Mouse (Mus musculus) hematopoietic stem cell, adult 5-6 weeks (primary cell): ENCODE results near the gene Etv5. TPM values are rescaled to one million over a fixed set of nuclear protein-coding genes. Genes with fewer than 3 reads are reported as not detected.
"Not testable (repeated sequence)": the region's sequence is repeated elsewhere in the genome, so short reads cannot be mapped to it uniquely, and the experiment has no call there.

Experiments used
- ATAC-seq, 2 experiments: fragments of 125-278 bp in 1 of 2; replicated peaks in 1 of 2; 2 replicates each; pipeline ENCODE4 v1.8.0; 2016 to 2017; ENCODE audit warnings: inconsistent platforms in 2 of 2, mild to moderate bottlenecking in 2 of 2, moderate number of reproducible peaks in 2 of 2, low read depth in 1 of 2, moderate TSS enrichment in 1 of 2; ENCODE audit not compliant: low FRiP score in 2 of 2, poor library complexity in 2 of 2, severe bottlenecking in 2 of 2, insufficient read depth in 1 of 2, low TSS enrichment in 1 of 2
- total RNA-seq: library from RNA; stranded (forward); fragments of 172-1452, 232-1000 nt; gene quantifications from 2 replicates; pipeline ENCODE4 v1.2.3, GENCODE M21; 2017

Etv5 gene
- total RNA-seq, 1 experiment from 2014 or later = 9.9 TPM

DNA sequence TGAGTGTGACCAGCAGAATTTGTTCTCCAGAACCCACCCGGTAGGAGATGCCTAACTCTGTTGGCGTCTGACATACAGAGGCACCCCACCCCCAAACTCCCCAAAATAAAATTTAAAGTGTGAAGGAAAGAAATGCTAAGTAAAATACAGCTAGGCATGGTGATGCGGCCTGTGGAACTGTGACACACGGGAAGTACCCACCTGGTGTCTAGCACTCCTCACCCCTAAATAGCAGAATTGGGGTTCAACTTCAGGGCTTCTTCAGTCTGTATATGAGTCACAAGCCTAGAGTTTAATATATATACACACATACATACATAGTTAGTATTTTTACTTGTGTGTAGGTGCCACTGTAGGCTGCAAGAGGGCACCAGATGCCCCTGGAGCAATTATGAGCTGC is 32.8 kb downstream of the Etv5 start:
- no peak for ATAC-seq

DNA sequence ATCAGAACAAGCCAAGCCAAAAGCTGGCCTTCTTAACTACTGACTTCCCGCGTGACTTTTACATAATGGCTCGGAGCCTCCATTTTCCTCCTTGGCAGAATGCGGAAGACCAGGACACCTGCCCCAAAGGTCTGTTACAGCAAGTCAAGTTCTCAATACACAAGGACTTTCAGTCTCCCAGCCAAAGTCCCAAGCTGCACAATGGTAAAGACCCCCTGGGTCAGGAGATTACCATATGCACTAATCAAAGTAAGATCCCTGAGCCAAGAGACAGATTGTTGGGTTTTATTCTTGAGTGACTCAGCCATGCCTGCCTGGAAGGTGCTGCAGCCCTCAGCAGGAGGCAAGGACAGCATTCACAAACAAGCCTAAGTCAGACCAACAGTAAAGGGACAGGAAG is 33.5 kb downstream of the Etv5 start:
- no peak for ATAC-seq

DNA sequence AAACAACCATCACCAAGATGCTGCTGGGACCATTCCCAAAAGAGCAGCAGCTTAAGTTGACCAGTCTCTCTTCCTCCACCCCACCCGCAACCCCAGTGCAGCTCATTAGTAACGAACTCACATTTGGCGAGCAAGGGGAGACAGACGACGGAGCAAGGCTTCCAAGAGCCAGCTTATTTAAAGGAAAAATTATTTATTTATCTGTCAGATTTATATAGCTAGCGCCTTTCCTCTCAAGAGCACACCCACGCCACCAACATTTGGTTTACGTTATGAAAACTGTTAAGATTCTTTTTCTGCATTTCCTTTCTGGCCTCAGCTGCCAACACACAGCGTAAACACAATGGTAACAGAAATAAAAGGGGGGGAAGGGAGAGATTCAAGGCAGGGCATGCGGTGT is 34.0 kb downstream of the Etv5 start:
- no peak for ATAC-seq

DNA sequence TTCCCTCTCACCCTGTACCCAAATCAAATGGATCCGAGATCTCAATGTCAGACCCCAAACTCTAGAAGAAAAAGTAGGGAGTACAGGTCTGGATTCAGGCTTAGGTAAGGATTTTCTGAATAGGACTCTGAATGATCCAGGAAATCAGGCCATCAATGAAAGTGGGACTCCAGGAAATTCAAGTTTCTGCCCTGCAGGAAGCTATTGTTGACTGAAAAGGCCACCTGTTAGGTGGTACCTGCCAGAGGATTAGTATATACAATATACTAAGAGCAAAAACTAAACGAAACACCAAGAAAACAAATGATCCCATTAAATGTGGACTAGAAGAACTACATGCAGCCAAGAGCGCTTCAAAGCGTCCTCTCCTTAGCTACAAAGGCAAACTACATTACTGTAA is 35.8 kb downstream of the Etv5 start:
- ATAC-seq = no peak

DNA sequence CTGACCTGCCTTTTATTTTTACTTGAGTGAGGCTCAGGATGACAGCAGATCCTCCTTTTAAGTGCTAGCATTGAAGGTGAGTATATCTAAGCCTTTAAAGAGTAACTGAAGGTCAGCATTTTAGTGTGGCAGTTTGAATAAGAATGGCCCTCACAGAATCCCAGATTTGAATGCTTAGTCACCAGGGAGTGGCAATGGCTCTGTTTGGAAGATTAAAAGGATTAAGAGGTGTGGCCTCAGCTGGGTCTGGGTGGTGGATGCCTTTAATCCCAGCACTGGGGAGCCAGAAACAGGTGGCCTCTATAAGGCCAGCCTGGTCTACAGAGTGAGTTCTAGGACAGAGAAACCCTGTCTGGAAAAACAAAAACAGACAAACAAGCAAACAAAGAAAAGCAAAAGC is 36.9 kb downstream of the Etv5 start:
- ATAC-seq = no peak

DNA sequence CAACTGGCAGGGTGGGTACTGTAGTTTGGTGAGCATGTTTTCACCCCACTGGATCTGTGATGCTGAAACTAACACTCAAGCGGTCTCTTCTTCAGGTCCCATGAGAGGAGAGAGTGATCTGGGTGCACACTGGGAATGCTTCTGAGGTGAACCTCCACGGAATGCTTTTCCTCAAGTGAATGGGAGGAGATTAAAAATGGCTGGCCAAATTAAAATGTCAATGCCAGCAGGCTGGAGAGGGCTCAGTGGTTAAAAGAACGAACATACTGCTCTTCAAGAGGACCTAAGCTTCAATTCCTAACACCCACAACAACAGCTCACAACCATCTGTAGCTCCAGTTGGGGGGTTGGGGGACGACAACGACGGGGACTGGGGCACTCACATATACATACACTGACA is 39.3 kb downstream of the Etv5 start:
- no peak for ATAC-seq

DNA sequence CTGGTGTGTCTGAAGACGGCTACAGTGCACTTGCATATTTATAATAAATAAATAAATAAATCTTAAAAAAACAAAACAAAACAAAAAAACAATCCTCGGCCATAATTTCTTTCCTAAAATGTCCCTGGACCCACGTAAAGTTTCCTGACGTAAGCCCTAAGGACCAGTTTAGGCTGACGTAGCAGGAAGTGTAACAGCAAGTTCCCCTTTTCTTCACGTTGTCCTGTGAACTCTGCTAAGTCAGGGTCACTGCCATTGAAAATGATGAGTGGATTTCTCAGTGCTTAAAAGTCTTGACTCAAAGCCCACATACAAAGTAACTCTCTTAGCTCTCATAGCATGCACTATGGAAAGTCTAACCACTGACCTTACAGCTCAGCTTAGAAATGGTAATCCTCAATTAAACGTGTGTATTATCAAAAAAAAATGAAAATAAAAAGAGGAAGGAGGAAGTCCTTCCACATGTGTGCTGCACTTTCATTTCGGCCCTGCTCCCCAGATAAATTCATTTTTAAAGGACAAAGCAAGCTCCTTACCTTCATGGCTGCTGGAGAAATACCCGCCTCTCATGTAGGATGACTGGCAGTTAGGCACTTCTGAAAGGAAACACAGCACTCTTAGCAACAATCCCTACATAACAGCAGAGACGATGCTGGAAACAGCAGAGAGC is 40.6 kb downstream of the Etv5 start:
- peak; percentile 87 to 90 for ATAC-seq

DNA sequence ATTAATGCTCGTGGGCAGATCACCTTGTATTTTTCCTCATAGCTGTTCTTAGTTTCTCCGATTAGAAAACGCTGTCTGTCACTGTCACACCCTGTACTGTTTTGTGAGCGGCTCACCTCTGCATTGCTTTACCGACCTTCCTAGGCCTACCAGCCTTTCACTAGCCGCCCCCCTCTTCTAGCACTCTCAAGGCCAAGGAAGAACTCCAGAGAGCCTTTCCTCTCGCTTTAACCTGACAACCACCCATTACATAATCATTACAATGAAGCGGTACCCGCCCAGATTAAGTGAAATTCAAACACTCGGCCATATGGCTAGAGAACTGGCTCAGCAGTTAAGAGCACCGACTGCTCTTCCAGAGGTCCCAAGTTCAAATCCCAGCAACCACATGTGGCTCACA is 41.2 kb downstream of the Etv5 start:
- no peak for ATAC-seq

DNA sequence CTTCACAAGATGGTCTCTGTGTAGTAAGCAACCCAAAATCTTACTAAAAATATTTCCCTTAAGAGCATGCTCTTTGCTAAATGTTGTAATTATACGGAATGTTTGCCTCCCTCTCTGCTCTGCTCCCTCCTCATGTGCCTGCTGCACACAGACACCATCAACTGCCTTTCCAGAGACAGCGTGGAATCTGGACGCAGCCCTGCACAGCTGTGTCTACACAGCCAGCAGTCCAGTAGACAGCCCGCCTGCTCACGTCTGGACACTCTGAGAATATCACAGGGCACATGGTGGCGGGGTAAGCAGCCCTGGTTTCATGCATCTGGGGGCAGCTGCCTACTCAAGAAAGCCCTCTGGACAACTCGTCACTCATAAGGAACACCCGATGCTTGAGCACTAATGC is 43.1 kb downstream of the Etv5 start:
- no peak for ATAC-seq

DNA sequence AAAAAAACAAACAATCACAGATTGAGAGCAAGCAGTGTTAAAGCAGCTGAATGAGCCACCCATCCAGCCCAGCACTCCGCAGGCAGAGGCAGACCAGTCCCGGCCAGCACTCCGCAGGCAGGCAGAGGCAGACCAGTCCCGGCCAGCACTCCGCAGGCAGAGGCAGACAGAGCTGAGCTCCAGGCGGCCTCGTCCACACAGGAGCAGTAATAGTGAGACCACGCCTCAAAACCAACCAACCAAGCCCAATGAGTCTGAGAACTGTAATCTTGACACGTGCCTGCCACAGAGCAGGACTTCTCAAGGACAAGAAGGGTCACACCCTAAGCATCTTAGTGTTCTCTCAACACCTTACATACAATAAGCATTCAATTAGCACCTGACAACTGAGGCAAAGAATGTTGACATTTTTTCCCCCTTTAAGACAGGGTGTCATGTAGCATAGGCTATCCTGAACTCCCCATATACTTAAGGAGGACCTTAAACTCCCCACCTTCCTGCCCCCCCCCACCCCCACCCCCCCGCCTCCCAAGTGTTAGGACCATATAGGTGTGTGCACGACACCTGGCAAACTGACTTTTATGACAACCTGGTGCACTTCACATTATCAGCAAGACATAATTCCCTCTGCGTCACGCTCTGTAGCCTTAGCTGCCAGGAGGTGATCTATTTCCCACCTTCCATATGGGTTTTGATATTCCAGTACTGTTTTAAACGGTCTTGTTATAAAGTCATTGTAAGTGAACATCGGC is 44.2 kb downstream of the Etv5 start:
- ATAC-seq = no peak

DNA sequence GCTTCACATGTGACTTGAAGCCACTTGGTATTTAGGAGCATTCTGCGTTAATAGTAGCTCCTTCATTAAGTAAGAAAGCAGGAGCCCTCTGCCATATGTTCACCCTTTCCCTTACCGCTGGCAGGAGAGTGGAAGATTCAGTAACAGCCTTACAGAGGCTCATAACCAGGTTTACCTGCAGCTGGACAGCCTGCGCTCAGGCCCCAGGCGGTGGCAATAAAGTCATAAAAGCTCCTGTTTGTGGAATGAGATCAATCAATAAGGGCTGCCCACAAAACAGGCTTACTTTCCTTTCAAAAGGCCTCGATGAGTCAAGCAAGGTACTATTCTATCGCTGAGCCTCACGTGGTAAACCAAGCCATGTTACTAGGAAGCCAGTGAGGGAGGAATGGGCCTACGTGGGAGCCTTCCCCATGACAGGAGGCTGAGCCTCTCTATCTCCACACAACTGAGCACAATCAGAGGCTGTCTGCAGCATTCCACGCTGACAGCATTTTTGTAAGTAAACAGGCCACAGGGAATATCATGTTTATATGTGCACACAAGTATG is 49.1 kb downstream of the Etv5 start:
- ATAC-seq = no peak

DNA sequence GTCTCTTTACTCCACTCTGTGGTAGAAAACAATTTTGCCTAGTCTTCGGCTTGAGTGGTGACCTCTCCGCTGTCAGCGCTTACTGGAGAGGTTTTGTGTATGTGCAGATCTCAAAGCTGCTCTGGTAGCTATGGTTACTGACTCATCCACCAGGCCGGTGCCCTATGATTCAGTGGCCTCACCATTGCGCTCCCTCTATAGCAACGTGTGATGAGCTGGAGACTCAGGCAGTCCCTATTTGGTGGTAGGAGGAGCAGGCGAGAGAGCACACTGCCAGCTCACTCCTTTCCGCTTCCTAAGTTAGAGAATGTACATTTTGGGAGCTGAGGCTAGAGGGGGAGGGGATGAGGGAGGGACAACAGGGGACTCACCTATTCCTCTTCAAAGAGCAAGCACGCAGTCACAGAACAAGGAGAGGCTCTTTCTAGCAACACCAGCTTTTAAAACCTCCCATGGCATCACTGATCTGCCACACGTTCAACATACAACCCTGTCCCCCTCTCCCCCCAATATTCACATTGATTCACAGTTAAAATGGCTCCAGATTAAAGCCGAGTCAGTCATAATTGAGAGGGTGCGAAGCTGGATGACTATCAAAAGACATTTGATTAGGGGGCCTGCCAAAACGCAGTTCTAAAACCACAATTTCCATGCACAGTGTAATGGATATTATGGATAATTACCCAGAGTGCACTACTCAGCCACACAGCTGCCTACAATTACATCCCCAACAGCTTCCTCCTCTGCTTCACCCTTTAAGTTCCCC is 50.2 kb downstream of the Etv5 start:
- no peak for ATAC-seq

DNA sequence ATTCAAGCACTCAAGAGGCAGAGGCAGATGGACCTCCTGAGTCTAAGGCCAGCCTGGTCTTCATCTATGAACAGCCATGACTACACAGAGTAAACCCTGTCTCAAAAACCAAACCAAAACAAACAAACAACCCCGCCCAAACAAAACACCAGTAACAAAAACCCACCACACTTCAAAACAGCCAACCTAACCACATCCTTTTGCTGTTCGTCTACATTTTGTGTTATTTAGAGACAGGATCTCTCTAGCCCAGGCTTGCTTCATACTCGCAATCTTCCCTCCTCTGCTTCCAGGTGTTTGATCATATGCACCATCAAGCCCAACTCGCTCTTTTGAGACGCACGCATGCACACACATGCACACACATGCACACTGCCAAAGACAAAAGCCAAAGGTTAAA is 51.8 kb downstream of the Etv5 start:
- no peak for ATAC-seq

DNA sequence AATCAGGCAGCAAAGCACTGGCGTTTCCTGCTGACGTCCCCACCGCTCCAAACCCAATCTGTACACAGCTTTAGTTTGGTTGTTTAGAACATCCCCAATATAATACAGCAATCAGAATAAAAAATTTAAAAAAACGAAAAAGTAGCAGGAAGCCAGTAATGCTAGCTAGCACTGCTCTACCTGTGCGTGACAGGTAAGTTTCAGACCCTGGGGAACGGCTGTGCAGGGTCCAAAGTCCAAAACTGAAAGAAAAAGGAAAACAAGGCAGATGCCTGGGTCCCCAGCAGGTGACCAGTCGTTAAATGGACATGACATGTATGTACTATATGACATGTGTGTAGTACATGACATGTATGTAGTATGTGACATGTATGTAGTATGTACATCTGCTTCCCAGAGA is 57.5 kb downstream of the Etv5 start:
- ATAC-seq = not testable (repeated sequence)

DNA sequence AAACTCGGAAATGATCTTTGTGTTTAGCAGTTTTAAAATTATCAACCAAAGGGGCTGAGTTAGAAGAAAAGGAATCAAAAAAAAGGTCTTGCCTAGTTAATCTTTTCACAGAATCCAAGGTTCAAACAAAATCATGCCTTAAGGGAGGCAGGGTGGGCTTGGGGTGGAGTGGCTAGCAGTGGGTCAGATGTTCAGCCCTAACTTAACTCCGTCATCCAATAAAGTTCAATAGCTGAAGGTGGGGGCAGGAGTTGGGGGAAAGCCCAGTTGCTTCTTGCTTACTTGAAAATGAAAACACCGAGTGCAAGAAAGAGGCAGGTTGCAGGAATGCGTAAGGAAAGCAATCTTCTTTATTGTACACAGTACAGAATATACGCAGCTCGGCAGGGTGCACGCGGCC is 58.5 kb downstream of the Etv5 start:
- ATAC-seq = no peak

DNA sequence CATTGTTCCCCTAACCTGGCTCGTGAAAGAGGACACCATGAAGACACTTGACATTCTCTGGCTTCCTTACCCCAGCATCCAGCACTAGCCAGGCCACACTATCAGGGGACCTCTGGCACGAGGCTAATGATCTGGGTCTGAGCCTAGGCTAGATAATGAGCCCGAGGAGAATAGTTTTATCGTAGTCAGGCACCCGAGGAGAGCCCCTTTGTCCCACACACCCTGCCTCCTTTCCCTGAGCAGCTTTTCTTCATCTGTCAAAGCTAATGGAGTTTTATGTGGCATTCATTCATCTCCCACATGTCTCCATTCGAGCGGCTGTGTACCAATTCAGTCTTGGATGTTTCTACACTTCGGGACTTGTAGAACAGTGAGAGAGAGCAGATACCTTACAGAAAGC is 59.5 kb downstream of the Etv5 start:
- no peak for ATAC-seq

DNA sequence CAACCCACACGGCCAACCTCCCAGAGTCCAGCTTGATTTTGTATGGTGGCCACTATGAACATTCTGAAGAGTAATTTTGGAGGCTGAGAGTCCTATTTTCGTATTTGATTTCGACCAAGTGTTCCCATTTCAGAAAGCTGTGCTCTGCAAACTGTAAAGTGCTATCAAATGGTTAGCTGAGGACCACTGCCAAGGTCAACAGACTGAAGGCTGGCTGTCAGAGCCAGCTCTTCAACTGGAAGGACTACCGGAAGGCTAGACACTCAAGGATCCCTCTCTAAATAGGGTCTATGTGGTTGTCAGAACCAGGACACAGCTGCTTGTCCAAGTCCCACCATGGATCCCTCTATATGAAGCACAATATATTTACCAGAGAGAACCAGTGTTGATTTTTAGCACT is 60.2 kb downstream of the Etv5 start:
- ATAC-seq = no peak

DNA sequence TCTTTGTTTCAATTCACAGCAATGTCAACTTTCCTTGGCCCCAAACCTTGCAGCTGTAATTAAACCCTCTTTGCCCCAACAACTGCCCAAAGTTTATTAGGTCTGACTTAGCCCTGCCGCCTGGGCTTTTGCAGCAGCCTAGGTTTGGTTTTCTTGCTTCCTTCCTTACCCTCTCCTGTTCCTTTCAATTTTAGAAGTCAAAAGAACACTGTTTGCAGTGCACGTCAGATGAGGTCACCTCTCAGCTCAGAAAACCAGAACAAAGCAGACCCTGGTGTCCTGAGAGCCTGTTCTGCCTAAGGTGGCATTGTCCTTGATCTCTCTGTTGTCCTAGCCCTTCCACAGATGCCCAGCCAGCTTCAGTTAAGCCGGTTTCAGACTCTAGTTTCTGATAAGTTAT is 61.8 kb downstream of the Etv5 start:
- ATAC-seq = peak; percentile 62 to 66
